Mouse (Mus musculus) layer of hippocampus, adult 9-11 months (tissue): ENCODE data around the gene Acaa1a.

ENCODE experiments used
- DNase-seq: peaks from one replicate; pipeline ENCODE4 v3.0.0; 2022

Acaa1a gene

DNA sequence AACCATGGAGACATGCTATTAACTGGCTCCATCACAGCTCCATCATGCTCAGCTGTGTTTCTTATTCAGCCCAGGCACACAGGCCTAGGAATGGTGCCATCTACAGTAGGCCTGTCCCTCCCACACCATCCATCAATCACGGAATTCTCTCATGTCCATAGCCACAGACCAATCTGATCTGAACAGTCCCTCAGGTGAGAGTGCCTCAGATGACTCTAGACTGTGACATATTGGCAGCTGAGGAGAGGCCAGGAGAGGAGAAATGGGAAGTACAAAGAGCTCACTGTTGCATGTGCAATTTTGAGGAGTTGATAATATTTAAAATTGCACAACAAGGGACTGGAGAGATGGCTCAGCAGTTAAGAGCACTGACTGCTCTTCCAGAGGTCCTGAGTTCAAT lies 55.3 kb downstream of the Acaa1a start:
- DNase-seq, result no peak
